Mouse (Mus musculus) lung, adult 2 months (tissue): ENCODE results near the gene Zfp1.

Source experiments
- CTCF ChIP-seq: fragments of 200-500 bp; IDR thresholded peaks from 2 replicates; pipeline ENCODE4 v1.5.1; 2011; ENCODE audit warnings: mild to moderate bottlenecking, low read length, control low read depth; ENCODE audit not compliant: insufficient read depth
- POLR2A ChIP-seq: fragments of 200-500 bp; IDR thresholded peaks from 2 replicates; pipeline ENCODE4 v1.6.1; 2011; ENCODE audit warnings: low read depth, mild to moderate bottlenecking, control low read depth, low read length, borderline replicate concordance; ENCODE audit errors: extremely low read depth

- TF ChIP-seq CTCF: no peak
- TF ChIP-seq POLR2A: no peak
These were observed 14.2 kb downstream of the Zfp1 start for GRCm38 (mm10) chr8:111657312-111657854.
